Mouse (Mus musculus): ENCODE measurements around the gene Rit1.

DNA sequence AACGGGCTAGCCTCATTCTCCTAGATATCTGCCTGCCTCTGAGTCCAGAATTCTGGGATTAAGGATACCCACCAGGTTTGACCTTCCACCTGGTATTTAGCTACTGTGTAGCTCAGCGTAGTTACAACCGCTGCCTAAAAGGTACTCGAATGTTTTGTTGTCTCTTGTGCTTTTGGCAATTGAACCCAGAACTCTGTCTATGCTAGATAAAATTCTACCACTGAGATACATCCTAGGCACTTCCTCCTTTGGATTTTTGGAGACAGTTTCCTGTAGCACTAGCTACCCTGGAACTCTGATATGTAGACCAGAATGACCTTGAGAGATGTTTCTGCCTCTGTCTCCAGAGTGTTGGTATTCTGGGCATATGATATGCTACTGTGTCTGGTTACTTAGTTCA lies 2.9 kb upstream of the Rit1 start:
- TF ChIP-seq CTCF (conservative IDR thresholded peaks at IDR 0.05; ENCODE audit: insufficient read depth, insufficient read length, low read depth, low read length) (no peak), POLR2A (IDR thresholded peaks at IDR 0.05; ENCODE audit: low read depth, low read length) (no peak)

Measured in kidney, adult 2 months (tissue).